Mouse (Mus musculus) neural tube, embryonic 14.5 days (tissue): ENCODE measurements around the gene Kremen2. TPM values are rescaled to one million over a fixed set of nuclear protein-coding genes. Genes with fewer than 3 reads are reported as not detected.

ENCODE experiments used
- ATAC-seq: fragments of 200-750 bp; cut with Nextera tagmentation; 2 replicates; pipeline ENCODE4 v1.8.0; 2017; ENCODE audit warnings: low read depth, mild to moderate bottlenecking, moderate TSS enrichment, moderate library complexity
- H3K27ac ChIP-seq: fragments of 300-500 bp; sonication (generic); 2 replicates; pipeline ENCODE4 v1.5.1; 2014; ENCODE audit warnings: low read depth, mild to moderate bottlenecking, control low read depth, low read length, moderate library complexity, mixed read lengths
- H3K27me3 ChIP-seq: fragments of 300-500 bp; sonication (generic); 2 replicates; pipeline ENCODE4 v1.6.1; 2014; ENCODE audit warnings: low read length; ENCODE audit not compliant: control insufficient read depth, insufficient read depth
- H3K36me3 ChIP-seq: fragments of 300-500 bp; sonication (generic); 2 replicates; pipeline ENCODE4 v1.6.1; 2014; ENCODE audit warnings: low read length, mixed read lengths; ENCODE audit not compliant: control insufficient read depth, insufficient read depth
- H3K4me1 ChIP-seq: fragments of 300-500 bp; sonication (generic); 2 replicates; pipeline ENCODE4 v1.6.1; 2014; ENCODE audit warnings: low read length; ENCODE audit not compliant: control insufficient read depth, insufficient read depth
- H3K4me2 ChIP-seq: fragments of 300-500 bp; sonication (generic); 2 replicates; pipeline ENCODE4 v1.6.1; 2014; ENCODE audit warnings: mild to moderate bottlenecking, low read depth, low read length, control low read depth
- H3K4me3 ChIP-seq: fragments of 300-500 bp; sonication (generic); 2 replicates; pipeline ENCODE4 v1.5.1; 2014; ENCODE audit warnings: low read depth, low read length, control low read depth, mixed read lengths
- H3K9ac ChIP-seq: fragments of 300-500 bp; sonication (generic); replicated peaks from 2 replicates; pipeline ENCODE4 v1.6.1; 2014; ENCODE audit warnings: low read depth, mild to moderate bottlenecking, control low read depth, low read length, mixed read lengths
- H3K9me3 ChIP-seq: fragments of 300-500 bp; sonication (generic); 2 replicates; pipeline ENCODE4 v1.6.1; 2016; ENCODE audit warnings: low read length; ENCODE audit not compliant: control insufficient read depth
- WGBS: fragments of 180-500 bp; shearing (Covaris S2); extraction: QIAGEN DNeasy Blood & Tissue Kit; methylation state at CpG from one replicate; pipeline ENCODE4 v1.1.7; 2014; 5-methylcytosine and 5-hydroxymethylcytosine counted together
- polyA plus RNA-seq: library from polyadenylated mRNA; unstranded; fragments of >200 nt; fragmentation: Nextera tagmentation; extraction: Ambion mirVana; gene quantifications from 2 replicates; pipeline ENCODE4 v1.2.1, GENCODE M21; 2014

Kremen2 gene
- polyA plus RNA-seq, 1 experiment from 2014 or later, result 1.2 TPM

DNA sequence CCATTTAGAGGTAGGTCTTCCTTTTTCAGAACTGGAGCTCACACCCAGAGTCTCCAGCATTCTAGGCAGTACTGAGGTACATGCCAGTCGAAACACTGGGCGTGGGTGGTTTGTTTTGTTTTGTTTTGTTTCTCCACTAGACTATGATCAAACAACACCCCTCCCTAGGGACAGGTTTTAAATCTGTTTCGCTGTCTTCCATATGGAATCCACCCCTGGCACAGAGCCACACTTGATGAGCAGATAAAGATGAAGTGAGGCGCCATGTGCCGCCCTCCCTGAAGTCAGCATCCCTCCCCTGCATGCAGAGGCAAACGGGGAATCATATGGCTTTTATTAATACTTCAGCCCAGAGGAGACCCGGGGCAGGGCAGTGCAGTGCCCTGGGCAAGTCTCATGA is 40.9 kb downstream of the Kremen2 start:
- ATAC-seq, result no peak
- Histone ChIP-seq H3K4me3 (no peak overlapping the region), H3K27ac (no peak overlapping the region), H3K9ac (no peak overlapping the region), H3K36me3 (no peaks in the 10 kb centered on the region), H3K9me3 (no peaks in the 10 kb centered on the region), H3K4me1 (no peaks in the 10 kb centered on the region), H3K27me3 (no peaks in the 10 kb centered on the region), H3K4me2 (no peak overlapping the region)
- WGBS, result 35% methylated on average over 7 of the region's 7 CpGs

DNA sequence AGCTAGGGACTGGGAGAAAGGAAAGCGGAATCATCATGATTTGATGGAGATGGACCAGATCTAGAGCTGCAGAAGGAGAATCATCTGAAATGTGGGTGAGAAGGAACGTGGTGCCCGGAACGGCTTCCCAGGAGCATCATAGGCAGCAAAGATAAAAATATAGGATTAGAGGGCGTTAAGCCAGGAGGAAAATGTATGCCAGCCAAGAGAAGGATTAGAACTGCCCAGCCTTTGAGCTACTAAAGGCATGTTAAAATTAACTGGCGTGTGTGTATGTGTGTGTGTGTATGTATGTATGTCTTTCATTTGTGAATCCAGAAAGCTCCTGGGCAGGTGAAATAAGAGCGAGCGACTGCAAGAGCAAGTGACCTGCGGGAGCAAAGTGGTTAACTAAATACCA is 42.3 kb downstream of the Kremen2 start:
- H3K4me3 ChIP-seq, result no peak overlapping the region
- H3K4me1 ChIP-seq, result no peaks in the 10 kb centered on the region
- no peak for ATAC-seq
- H3K9ac ChIP-seq, result no peak overlapping the region
- H3K27ac ChIP-seq, result no peak overlapping the region
- H3K27me3 ChIP-seq, result peaks cover 4% of the 10 kb centered on the region
- no peak overlapping the region for H3K4me2 ChIP-seq
- H3K9me3 ChIP-seq, result no peaks in the 10 kb centered on the region
- H3K36me3 ChIP-seq, result no peaks in the 10 kb centered on the region
- WGBS, result 88% methylated on average over 9 of the region's 9 CpGs

DNA sequence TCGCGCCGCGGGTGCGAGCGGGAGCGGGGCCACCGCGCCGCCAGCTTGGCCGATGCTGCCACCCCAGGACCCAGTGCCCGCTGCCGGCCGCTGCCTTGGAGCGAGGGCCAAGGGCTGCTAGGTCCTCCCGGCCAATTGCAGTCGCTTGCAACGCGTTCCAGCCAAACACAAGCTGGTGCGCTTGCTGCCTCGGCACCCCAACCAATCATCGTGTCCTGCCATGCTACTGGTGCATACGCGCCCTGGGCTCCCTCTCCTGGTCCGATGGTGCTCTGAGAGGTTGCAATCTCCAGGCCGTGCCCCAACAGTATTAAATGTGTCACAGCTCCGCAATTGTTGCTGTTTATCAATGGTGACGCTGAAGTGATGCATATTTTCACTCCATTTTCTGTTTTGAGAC is 45.6 kb downstream of the Kremen2 start:
- Histone ChIP-seq H3K9ac (peak overlapping the region; percentile 63), H3K4me2 (peak overlapping the region; percentile 91), H3K4me3 (peak overlapping the region; percentile 66), H3K27ac (peak overlapping the region; percentile 52; the same call in 1 of the 2 replicates), H3K9me3 (no peaks in the 10 kb centered on the region), H3K4me1 (no peaks in the 10 kb centered on the region), H3K27me3 (peaks cover 9% of the 10 kb centered on the region), H3K36me3 (no peaks in the 10 kb centered on the region)
- ATAC-seq, result peak; percentile 97
- 0% methylated on average over 28 of the region's 28 CpGs for WGBS

DNA sequence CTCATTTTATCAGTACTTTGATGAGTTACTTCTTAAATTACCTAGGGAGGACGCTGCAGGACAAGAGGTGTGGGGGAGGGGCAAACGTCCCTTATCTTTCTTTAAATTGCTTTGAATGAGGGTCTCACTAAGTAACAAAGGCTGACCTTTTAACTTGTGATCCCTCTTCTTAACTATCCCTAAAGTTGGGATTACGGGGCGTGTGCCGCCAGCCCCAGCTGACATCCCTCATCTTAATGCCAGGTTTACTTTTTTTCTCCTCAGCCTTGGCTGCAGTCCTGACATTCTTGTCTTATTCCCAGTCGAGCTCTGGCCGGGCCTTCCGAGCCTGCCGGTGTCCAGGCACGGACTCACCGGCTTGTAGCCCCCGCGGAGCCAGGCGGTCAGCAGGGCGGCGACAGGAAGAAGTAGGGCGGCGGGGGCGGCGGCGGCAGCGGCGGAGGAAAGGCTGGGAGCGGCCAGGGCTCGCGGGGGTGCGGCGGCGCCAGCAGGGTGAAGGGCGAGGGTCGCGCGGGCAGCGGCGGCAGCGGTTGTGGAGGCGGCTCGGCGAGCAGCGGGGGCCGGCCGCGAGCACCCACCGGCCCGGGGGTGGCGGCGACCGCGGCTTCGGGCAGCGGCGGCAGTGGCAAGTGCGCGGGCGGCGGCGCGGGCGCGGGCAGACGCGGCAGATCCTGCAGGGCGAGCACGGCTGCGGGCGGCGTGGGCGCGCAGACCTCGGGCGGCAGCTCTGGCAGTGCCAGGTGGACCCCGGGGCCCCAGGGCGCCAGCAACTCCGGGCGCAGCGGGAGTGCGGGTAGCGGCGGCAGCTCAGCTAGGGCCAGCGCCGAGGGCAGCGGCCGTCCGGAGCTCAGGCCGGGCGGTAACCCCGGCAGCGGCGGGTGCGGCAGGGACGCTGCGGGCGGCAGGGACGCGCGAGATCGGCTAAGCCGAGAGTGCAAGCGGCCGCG is 46.2 kb downstream of the Kremen2 start:
- H3K4me3 ChIP-seq, result peak overlapping the region; percentile 66
- no peaks in the 10 kb centered on the region for H3K9me3 ChIP-seq
- peak overlapping the region; percentile 63 for H3K9ac ChIP-seq
- H3K36me3 ChIP-seq, result no peaks in the 10 kb centered on the region
- H3K27ac ChIP-seq, result peak overlapping the region; percentile 52; the same call in 1 of the 2 replicates
- H3K4me2 ChIP-seq, result peak overlapping the region; percentile 91
- ATAC-seq, result peak; percentile 70
- no peaks in the 10 kb centered on the region for H3K4me1 ChIP-seq
- peaks cover 9% of the 10 kb centered on the region for H3K27me3 ChIP-seq
- under 1% methylated on average over 62 of the region's 101 CpGs for WGBS

DNA sequence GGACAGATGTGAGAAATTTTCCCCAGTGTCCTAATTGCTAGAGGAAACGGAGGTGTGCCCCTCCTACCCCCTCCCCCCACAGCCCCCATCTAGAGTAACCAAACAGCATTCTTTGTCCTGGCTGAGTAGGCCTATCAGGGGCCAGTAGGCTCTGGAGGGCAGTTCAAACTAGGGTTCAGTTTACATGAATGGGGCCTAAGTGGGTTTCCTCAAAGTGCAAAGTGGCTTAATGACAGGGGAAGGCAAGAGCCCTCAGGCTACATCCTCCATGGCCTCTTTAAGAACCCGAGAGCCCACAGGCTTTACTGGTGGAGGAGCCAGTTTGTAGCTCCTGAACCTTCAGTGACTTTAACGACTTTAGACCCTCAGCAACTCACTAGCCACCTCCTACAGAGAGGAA is 49.8 kb downstream of the Kremen2 start:
- H3K4me3 ChIP-seq, result no peak overlapping the region
- H3K4me1 ChIP-seq, result no peaks in the 10 kb centered on the region
- H3K27ac ChIP-seq, result no peak overlapping the region
- ATAC-seq, result no peak
- 13% methylated on average over 3 of the region's 3 CpGs for WGBS
- no peak overlapping the region for H3K9ac ChIP-seq
- H3K27me3 ChIP-seq, result peaks cover 9% of the 10 kb centered on the region
- H3K9me3 ChIP-seq, result no peaks in the 10 kb centered on the region
- H3K36me3 ChIP-seq, result no peaks in the 10 kb centered on the region
- H3K4me2 ChIP-seq, result no peak overlapping the region

DNA sequence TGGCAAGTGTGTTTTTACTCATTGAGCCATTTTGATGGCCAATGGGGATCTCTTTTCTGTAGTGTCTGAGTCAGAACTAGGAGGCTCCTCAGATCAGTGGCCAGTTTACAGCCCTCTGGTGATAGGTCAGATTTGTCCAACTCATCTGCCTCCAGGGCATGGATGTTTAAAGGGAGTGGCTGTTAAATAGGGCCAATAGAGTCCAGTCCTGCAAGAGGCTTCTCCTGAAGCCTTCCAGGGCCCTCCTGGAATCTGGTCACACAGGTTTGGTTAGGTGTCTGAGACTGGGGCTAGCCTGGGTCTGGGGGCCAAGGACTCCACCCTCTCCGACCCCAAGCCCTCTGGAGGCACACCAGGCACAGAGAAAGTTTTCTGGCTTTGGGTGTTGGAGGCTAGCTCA is 51.1 kb downstream of the Kremen2 start:
- Histone ChIP-seq H3K27ac (no peak overlapping the region), H3K9me3 (no peaks in the 10 kb centered on the region), H3K4me1 (no peaks in the 10 kb centered on the region), H3K4me3 (no peak overlapping the region), H3K9ac (no peak overlapping the region), H3K27me3 (peaks cover 9% of the 10 kb centered on the region), H3K36me3 (no peaks in the 10 kb centered on the region), H3K4me2 (no peak overlapping the region)
- WGBS, result 75% methylated on average over 1 of the region's 1 CpGs
- no peak for ATAC-seq

Other genes with a start within 250 kb of the Kremen2 start
- gene Zfp213, start 181.6 kb downstream of the Kremen2 start, polyA plus RNA-seq, result 16.9 and 19.8 TPM in 2 replicates
- 26.6 TPM in 2 replicates for gene Zfp13, start 146.3 kb downstream of the Kremen2 start, polyA plus RNA-seq
- gene Zscan10, start 145.0 kb downstream of the Kremen2 start, polyA plus RNA-seq, result not detected in 2 replicates
- gene Mmp25, start 100.6 kb downstream of the Kremen2 start, polyA plus RNA-seq, result 0.80 and 2.3 TPM in 2 replicates
- gene Bicdl2, start 85.3 kb downstream of the Kremen2 start, polyA plus RNA-seq, result 0.29 TPM in 1 of 2 replicates, not detected in the other
- gene Hcfc1r1, start 72.2 kb downstream of the Kremen2 start, polyA plus RNA-seq, result 132 and 147 TPM in 2 replicates
- 42.1 and 43.0 TPM in 2 replicates for gene Thoc6, start 72.0 kb downstream of the Kremen2 start, polyA plus RNA-seq
- gene Tnfrsf12a, start 68.4 kb downstream of the Kremen2 start, polyA plus RNA-seq, result 2.6 and 3.8 TPM in 2 replicates
- not detected in 2 replicates for gene Cldn6, start 66.6 kb downstream of the Kremen2 start, polyA plus RNA-seq
- gene Cldn9, start 61.8 kb downstream of the Kremen2 start, polyA plus RNA-seq, result 0.70 and 1.4 TPM in 2 replicates
- 0.21 and 0.52 TPM in 2 replicates for gene 1520401A03Rik, start 23.1 kb downstream of the Kremen2 start, polyA plus RNA-seq
- gene Pkmyt1, start 19.5 kb downstream of the Kremen2 start, polyA plus RNA-seq, result 13.0 and 14.3 TPM in 2 replicates
- gene Paqr4, start 5.0 kb downstream of the Kremen2 start, polyA plus RNA-seq, result 49.6 and 51.4 TPM in 2 replicates
- 192 and 216 TPM in 2 replicates for gene Flywch1, start 25.8 kb upstream of the Kremen2 start, polyA plus RNA-seq
- 69.9 and 96.5 TPM in 2 replicates for gene Flywch2, start 40.2 kb upstream of the Kremen2 start, polyA plus RNA-seq
- 471 and 524 TPM in 2 replicates for gene Srrm2, start 44.7 kb upstream of the Kremen2 start, polyA plus RNA-seq
- 1,182 and 1,322 TPM in 2 replicates for gene Elob, start 83.3 kb upstream of the Kremen2 start, polyA plus RNA-seq
- not detected in 2 replicates for gene Prss33, start 90.2 kb upstream of the Kremen2 start, polyA plus RNA-seq
- gene Prss32, start 98.0 kb upstream of the Kremen2 start, polyA plus RNA-seq, result not detected in 2 replicates
- gene Prss41, start 98.3 kb upstream of the Kremen2 start, polyA plus RNA-seq, result 0.68 and 0.96 TPM in 2 replicates
- not detected in 2 replicates for gene Prss21, start 122.2 kb upstream of the Kremen2 start, polyA plus RNA-seq
- gene Dcpp1, start 135.0 kb upstream of the Kremen2 start, polyA plus RNA-seq, result not detected in 2 replicates
- gene Dcpp2, start 135.0 kb upstream of the Kremen2 start, polyA plus RNA-seq, result not detected in 2 replicates
- gene Dcpp3, start 171.6 kb upstream of the Kremen2 start, polyA plus RNA-seq, result not detected in 2 replicates
- gene Sbp, start 195.8 kb upstream of the Kremen2 start, polyA plus RNA-seq, result not detected in 2 replicates
- not detected in 2 replicates for gene Sbpl, start 209.4 kb upstream of the Kremen2 start, polyA plus RNA-seq
- 0.31 TPM in 1 of 2 replicates, not detected in the other for gene Prss30, start 234.7 kb upstream of the Kremen2 start, polyA plus RNA-seq